Mouse (Mus musculus): Measurements from ENCODE around the gene Sirt5. TPM values are rescaled to one million over a fixed set of nuclear protein-coding genes. Genes with fewer than 3 reads are reported as not detected.

Gene Sirt5
- total RNA-seq, 2 experiments from 2014 or later, result 6.2 to 12.8 TPM

DNA sequence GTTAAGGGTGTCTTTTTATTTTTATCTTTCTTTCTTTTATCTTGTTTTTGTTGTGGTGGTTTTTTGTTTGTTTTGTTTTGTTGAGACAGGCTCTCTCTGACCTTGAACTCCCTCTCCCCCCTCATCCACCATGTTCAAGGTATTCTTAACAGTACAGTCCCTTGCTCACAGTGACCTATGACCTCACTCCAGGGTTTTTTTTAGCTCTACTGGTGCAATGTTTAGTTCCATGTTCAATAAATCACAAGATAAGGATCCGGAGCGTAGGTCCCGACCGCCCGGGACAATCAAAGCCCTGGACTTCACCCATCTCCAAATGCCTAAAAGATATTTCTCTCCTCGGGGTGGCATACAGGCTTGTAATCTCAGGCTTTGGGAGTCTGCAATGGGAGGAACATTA, 4.8 kb downstream of the Sirt5 start:
- no peak for ATAC-seq (replicated peaks; ENCODE audit: low FRiP score, low TSS enrichment, poor library complexity, severe bottlenecking)

DNA sequence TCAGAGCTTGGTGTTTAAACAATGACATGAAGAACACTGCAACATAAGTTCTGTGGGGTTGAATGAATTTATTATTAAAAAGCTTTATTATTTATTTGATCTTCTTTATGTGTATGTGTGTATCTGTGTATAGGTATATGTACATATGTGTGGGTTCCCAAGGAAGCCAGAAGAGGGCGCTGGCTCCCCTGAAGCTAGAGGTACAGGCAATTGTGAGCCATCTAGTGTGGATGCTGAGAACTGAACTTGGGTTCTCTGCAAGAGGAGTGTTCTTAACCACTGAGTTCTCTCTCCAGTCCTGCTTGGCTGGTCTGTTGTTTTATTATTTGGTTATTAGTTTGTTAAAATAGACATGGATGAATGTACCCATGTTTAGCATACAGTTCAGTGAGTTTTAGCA, 7.6 kb downstream of the Sirt5 start:
- ATAC-seq (replicated peaks; ENCODE audit: low FRiP score, low TSS enrichment, poor library complexity, severe bottlenecking), result no peak

DNA sequence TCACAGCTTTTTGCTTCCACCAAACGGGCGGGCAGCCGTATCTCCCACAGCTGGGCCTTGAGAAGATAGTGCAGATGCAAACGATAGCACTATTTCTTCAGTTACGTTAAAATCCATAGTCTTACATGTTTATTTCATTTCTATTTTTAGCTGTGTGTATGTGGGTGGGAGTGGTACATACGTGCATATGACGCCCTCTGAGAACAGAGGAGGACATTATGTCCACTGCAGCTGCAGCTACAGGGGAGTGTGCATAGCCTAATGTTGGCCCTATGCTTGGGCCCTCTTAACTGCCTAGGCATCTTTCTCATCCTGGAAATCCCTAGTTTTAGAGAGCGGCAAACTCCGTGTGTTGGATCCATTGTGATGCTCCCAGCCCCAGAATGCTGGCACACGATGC, 8.9 kb downstream of the Sirt5 start:
- ATAC-seq (replicated peaks; ENCODE audit: low FRiP score, low TSS enrichment, poor library complexity, severe bottlenecking), result no peak

DNA sequence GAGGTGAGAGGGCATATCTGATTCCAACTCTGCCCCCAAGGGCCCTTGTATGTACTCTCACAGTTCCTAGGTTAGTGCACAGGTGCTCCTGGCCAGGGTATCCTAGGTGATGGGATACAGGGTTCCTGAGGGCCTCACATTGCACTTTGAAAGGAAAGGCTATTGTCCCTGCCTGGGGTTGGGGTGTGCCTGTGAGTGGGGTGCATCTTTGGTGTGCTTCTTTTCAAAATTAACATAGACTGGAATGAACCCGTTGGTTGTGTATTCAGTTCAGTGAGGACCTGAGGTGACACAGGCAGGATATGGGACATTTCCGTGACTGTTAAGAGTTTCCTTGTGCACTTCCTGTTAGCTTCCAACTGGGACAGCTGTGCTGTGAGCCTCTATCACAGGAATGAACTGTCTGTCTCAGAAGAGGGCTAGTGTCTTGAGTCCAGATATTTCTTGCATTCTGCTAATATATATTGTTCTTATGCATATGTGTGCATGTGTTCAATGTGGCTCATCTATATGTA, 9.7 kb downstream of the Sirt5 start:
- ATAC-seq (replicated peaks; ENCODE audit: low FRiP score, low TSS enrichment, poor library complexity, severe bottlenecking), result no peak

DNA sequence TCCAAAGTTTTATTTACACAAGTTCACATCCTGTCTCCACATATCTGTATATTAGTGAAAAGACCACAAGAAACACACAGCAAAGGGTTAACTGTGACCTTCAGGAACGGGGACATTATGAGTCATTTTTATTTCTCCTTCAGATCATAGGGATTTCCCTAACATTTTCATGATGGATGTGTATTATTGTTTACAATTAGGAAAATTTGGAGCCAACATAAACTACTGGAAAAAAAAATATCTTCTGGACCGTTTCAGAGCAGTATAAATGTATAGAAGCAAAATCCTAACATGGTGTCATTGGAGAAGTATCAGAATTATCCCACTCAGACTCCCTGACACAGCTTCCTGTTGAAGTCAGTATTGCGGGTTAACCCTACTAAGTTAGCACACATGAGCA, 14.7 kb downstream of the Sirt5 start:
- no peak for ATAC-seq (replicated peaks; ENCODE audit: low FRiP score, low TSS enrichment, poor library complexity, severe bottlenecking)

DNA sequence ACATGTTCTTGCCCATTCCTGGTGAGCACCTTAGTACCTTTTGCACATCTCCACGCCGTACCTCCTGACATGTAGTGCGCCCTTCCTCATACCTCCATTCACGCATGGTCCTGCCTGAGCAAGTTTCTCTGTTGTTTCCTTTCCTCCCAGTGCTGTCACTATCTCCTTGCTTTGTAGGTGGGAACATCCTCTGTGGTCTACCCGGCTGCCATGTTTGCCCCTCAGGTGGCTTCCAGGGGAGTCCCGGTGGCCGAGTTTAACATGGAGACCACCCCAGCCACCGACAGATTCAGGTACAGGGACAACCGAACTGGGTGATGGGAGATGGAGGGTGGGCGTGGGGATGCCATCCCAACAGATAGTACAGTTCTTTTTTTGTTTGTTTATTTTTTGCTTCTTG, 20.0 kb downstream of the Sirt5 start:
- no peak for ATAC-seq (replicated peaks; ENCODE audit: low FRiP score, low TSS enrichment, poor library complexity, severe bottlenecking)

DNA sequence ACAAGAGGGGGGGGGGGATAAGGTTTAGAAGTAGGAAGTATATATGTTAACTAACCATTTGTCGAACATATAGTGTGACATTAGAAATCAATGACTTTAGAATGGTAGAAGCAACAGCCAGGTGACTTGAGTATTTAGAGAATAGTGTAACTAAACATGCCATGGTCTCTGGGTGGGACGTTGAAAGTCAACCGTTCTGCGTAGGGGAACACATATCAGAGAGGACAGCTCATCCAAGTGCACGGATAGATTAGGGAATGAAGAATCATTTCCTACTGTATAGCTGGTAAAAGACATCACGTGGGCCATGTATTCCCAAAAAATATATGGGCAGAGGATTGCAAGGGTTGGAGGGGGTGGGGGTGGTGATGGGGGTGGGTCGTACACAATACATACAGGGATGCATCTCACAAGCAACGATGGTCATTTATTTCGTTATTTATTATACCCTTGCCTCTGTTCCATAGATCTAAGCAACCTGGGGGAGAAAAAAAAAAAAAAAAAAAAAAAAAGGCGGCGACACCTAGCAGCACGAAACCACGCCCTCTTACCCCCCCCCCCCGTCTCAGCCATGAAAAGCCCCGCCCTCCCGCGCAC, 32.5 kb downstream of the Sirt5 start:
- no peak for ATAC-seq (replicated peaks; ENCODE audit: low FRiP score, low TSS enrichment, poor library complexity, severe bottlenecking)

DNA sequence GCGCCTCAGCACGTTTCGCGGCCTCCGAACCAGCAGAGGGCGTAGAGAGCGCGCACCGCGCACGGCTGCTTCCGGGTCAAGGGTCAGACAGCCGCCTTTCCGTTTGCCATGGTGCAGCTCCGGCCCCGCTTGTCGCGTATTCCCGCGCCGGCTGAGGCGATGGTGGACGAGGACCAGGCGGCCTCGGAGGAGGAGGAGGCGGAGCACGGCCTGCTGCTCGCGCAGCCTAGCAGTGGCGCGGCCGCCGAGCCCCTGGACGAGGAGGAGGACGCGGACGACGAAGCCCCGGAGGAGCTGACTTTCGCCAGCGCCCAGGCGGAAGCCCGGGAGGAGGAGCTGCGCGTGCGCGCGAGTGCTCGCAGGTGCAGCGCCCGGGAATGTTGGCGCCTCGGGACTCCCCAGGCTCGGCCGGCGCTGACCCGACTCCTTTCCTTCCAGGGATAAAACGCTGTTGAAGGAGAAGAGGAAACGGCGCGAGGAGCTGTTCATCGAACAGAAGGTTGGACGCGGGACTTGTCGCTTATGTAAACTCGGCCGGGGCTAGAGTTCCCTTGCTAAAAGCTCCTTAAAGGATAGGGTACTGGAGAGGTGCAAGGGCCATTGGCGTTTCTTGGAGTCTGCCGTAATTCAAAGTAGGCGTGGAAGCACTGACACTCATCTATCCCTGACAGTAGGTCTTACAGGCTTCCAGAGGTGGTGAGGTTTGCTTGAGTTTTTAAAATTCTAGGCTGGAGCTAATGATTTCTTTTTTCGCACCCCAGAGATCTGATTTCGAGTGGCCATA, 33.2 kb downstream of the Sirt5 start, which contains the start of gene Nol7:
Gene Nol7, plus strand, starts transcription at position 94 of the 784 bp plus-strand sequence.
- ATAC-seq (replicated peaks; ENCODE audit: low FRiP score, low TSS enrichment, poor library complexity, severe bottlenecking), result peak; percentile 85

DNA sequence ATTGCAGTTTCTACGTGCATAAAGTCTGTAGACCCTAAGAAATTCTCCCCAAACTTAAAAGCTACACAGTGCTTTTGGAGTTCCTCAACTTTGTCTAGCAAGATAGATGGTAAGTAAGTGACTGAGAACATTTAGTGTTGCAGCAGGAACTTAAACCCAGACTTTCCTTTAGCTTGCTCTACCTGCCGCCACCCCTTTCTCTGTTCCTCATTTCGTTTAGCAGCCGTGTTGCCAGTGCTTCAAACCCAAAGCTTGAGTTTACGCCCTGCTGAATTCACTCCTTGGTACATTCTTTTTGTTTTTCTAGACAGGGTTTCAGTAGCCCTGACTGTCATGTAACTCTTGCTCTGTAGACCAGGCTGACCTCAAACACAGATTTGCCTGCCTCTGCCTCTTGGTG, 34.3 kb downstream of the Sirt5 start:
- no peak for ATAC-seq (replicated peaks; ENCODE audit: low FRiP score, low TSS enrichment, poor library complexity, severe bottlenecking)

DNA sequence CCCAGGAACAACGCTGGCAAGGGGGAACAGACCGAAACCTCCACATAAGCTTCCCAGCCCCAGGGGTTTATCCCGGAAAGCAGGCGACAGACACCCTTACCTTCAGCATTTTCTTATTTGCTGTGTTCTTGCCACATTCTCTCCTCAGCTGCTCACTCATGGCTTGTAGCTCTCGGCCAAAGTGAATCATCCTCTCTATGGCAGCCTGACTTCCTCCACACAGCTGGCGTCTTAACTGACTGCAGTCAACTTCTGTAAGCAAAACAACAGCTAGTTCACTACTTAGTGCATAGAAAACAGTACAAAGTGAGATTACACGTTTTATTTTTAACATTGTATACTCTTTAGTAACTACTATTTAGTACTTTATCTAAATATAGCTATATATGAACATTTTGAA, 47.0 kb downstream of the Sirt5 start:
- ATAC-seq (replicated peaks; ENCODE audit: low FRiP score, low TSS enrichment, poor library complexity, severe bottlenecking), result no peak

DNA sequence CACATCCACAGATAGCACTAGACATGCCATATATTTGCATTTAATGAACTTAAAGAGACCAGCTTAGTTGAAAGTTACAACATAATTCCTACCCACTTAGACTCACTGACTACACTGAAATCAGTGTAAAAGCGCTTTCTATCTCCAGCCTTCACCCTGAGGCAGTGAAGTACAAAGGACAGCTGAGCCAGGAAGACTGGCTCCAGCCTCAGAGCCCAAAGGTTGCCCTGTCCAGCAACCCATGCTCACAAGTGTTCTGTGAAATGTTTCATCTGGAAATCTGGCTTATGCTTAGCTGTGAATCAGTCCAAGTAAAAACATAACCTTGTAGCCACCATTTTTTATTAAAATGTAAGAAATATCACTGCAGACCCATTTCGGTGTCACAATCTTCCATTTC, 48.3 kb downstream of the Sirt5 start:
- ATAC-seq (replicated peaks; ENCODE audit: low FRiP score, low TSS enrichment, poor library complexity, severe bottlenecking), result no peak

DNA sequence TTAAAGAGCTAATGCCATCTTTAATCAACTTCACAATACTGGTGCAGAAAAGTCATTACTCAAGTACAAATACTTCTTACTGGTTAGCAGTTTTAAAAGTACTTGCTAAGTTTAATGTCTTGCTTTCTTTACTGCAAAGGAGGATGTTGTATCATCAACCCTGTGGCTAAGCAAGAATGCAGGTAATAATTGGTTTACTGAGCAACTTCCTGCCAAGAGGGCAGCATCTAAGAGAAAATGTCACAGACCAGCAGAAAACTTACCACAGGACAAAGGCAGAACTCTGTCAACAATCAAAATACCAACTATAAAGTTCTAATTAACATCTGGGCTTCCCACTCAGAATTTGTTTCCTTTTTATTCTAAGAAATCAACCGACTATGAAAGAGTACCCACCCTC, 50.0 kb downstream of the Sirt5 start:
- ATAC-seq (replicated peaks; ENCODE audit: low FRiP score, low TSS enrichment, poor library complexity, severe bottlenecking), result no peak

DNA sequence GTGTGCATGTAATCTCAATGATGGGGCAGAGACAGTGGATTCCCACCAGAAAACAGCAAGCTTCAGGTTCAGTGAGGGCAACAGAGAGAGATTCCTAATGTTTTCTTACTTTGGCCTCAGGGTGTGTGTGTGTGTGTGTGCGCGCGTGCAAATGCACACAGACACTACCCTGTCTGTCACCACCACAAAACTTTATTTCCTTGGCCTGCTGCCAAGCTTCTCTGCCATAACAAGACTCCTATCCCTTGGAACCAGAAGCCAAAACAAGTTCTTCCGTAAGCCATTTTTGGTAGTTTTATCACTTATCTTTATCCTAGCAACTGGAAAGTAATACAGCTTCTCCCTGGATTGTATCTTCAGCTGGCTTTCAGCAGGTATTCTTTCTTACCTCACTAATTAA, 63.1 kb downstream of the Sirt5 start:
- ATAC-seq (replicated peaks; ENCODE audit: low FRiP score, low TSS enrichment, poor library complexity, severe bottlenecking), result no peak

DNA sequence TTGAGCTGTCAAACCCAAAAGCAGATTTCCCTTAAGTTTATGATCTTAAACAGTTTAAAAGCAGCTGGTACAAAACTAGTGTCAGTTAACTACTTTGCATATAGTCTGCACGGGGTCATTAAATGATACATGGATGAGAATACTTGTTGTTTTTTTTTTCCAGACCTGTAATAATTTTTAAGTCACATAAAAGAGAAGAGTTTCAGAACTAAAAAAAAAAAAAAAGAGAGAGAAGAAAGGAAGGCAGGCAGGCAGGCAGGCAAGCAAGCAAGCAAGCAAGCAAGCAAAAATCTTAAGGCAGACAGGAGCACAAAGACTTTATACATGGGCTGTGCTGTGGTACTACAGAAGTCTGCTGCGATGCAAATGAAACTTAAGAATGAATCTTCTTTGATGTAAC, 68.1 kb downstream of the Sirt5 start:
- no peak for ATAC-seq (replicated peaks; ENCODE audit: low FRiP score, low TSS enrichment, poor library complexity, severe bottlenecking)

DNA sequence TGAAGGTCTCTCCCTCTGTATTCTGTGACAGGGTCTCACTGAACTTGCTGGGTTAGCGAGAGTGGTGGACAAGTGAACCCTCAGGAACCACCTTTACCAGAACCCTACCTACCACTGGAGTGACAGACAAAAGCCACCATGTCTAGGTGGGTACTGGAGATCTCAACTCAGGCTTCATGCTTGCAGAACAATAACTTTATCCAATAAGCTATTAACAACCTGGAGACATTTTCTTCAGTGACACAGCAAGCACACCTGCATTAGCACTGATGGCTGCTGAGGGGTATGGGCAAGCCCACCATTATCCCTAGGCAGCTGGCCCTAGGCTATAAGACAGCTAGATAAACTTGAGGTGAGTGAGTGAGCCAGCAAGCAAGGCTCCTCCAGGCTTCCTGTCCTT, 75.1 kb downstream of the Sirt5 start:
- 0 out of 2 replicates have a peak, but pooled peaks have one; percentile 47 for ATAC-seq (replicated peaks; ENCODE audit: low FRiP score, low TSS enrichment, poor library complexity, severe bottlenecking)

DNA sequence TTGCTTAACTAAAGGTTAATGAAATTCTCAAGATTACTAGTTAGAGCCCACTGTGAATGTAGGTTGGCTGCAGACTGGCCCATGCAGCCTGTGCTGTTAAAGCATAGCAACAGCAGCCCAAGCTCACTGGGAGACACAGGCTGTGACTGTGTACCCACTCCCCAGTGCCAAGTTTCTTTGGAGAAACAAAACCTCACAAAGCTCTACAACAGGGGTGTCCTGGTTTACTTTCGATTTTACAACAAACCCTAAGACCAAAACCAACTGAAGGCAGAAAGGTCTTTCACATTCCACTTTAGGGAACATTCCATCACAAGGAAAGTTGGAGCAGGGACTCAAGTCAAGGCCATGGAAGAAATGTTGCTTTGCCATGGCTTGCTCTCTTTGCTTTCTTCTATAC, 77.3 kb downstream of the Sirt5 start:
- ATAC-seq (replicated peaks; ENCODE audit: low FRiP score, low TSS enrichment, poor library complexity, severe bottlenecking), result no peak

DNA sequence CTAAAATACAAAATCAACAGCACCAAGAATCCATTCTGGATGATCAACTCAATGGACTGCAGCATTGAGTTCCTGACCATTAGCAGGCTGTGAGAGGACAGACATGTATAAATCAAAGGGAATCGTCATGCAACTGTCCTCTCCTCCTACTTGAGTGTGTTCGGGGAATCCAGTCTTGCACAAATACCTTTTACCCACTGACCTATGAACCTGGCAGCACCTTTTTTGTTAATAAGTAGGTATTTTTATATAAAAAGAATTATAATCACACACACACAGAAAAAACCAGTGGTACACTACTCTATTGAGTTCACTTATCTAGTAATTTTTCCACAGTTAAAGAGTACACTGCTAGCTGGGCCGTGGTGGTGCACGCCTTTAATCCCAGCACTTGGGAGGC, 78.4 kb downstream of the Sirt5 start:
- no peak for ATAC-seq (replicated peaks; ENCODE audit: low FRiP score, low TSS enrichment, poor library complexity, severe bottlenecking)

DNA sequence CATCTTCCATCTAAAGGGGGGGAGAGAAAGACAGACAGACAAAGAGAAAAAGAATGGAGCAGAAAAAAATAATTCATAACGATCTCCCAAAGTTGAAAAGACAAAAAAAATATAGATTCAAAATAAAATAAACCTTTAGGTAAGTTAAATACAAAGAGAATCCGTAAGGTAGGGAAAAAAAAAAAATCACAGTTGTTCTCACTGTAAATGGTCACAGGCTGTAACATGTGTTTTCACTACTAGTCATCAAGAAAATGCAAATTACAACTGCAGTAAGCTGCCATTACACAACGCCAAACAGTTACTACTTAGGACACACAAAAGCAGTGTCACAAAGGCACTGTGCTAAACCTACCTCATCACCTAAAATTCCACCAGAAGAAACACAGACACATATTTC, 79.4 kb downstream of the Sirt5 start:
- no peak for ATAC-seq (replicated peaks; ENCODE audit: low FRiP score, low TSS enrichment, poor library complexity, severe bottlenecking)
